Mouse (Mus musculus): ENCODE measurements around the gene Itga10.
"Not testable (repeated sequence)": the region's sequence is repeated elsewhere in the genome, so short reads cannot be mapped to it uniquely, and the experiment has no call there.

The Itga10 gene

DNA sequence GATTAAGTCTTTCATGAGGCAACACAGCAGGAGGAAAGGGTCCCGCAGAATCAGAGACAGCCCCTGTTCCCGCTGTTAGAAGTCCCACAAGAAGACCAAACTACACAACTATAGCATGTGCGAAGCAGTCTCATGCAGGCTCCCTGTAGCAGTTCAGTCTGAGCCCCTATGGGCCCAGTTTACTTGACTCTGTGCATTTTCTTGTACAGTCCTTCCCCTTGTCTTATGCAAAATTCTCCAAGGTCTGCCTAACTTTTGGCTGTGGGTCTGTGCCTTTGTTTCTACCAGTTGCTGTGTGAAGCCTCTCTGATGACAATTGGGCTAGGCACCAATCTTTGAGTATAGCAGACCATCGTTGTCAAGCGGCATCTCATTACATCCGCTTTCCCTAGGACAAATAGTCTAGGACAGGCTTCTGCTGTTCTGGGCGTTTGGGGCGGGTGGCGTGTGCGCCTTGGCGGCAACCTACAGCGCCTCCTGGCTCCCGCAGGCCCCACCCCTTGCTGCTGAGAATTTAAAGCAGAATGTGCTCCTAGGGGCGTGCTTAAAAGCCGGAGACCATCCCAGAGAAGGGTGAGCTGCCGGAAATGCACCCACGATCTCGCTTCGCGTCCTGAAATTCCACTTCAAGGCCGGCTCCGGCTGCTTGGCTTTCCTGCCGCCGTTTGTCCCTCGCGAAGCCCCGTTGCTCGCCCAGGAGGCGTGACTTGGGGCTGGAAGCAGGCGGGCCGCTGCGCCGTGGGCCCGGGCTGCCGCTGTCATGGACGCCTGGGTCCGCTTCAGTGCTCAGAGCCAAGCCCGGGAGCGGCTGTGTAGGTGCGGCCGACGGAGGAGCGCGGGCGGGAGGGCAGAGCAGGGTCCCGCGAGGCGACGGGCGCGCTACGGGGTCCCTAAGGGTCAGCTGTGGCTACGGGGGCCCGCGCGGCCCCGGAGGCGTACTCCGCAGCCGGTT is 10.2 kb upstream of the Itga10 start, which contains the start of the genes Pex11b and Gm42957:
Gene Pex11b (plus strand): TSS at position 449 of the 952 bp plus-strand sequence.
Gene Gm42957 (plus strand): TSS at position 547 of the 952 bp plus-strand sequence.
- DNase-seq (ENCODE audit: low spot score in 2 of 2): peak; percentile 90 to 93

DNA sequence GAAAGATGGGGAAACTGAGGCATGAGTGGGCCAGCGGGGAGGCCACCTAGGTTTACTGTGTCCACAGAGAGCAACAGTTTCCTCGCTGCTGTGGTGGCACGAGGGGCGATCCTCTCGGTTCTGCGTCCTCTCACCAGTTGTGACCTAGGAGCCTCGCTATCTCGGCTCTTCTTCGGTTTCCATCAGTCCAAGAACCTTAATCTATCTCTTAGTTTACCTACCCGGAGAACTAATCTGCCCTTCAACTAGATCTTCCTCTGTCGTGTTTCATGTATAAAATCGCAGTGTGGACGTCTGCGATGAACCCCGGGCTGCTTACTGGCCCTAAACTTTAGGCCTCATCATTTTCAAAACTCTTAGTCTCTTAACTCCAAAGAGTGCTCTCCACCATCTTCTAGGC is 9.5 kb upstream of the Itga10 start:
- DNase-seq (ENCODE audit: low spot score in 2 of 2): peak in 1 of 2 experiments; percentile 14

DNA sequence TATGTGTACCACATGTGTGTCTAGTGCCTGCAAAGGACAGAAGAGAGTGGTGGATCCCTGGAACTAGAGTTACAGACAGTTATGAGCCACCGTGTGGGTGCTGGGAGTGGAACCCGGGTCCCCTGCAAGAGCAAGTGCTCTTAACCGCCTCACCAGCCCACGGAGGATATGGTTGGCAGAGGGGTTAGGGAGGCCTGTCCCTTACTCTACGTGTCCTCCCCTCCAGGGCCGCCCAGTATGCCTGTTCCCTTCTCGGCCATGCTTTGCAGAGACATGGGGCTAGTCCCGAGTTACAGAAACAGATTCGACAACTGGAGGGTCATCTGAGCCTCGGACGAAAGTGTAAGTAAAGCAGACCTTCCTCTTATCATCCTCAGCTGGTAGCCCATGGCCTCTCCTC is 8.9 kb upstream of the Itga10 start:
- no peak for DNase-seq (ENCODE audit: low spot score in 2 of 2)

DNA sequence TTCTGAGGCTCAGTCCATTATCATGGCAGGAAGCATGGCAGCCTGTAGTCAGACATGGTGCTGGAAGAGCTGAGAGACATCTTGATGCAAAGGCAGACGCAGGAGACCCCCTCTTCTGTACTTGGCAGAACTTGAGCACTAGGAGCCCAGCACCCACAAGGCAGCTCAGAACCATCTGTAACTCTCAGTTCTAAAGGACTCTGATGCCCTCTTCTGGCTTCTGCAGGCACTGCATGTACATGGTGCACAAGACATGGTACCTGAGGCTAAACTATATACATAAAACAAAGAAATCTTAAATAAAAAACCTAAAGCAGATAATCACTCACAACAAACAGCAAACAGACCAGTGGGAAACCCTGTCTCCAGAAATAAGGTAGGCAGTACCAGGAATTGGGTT is 6.2 kb upstream of the Itga10 start:
- DNase-seq (ENCODE audit: low spot score in 2 of 2): peak; percentile 71 to 76

DNA sequence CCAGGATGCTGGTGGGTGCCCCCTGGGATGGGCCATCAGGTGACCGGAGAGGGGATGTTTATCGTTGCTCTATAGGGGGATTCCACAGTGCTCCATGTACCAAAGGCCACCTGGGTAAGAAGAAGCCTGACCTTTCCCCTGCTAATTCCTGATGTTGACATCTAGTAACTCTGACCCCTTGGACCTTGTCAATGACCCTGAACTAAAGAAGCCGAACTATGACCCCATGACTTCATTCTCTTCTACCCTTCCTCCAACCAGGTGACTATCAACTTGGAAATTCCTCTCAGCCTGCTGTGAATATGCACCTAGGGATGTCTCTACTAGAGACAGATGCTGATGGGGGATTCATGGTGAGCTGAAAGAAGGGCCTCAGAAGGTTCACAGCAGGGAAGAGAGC is 2.0 kb downstream of the Itga10 start:
- no peak for DNase-seq (ENCODE audit: low spot score in 2 of 2)

DNA sequence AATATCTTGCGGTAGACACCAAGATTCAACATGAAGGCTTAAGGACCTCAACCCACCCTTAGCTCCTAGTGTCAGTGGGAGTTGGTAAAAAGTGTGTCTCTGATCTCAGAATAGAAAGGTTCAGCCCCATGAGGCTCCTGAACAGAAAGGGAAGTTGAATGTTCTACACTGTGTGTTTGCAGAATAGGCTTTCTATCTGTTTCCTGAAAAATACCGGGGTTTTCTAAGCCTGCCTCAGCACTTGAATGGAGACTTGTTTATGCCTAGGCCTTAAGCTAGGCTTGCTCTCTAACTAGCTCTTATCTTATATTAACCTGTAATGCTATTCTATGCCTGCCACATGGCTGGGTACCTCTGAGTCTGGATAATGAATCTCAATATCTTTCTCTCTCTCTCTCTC is 15.5 kb downstream of the Itga10 start:
- DNase-seq (ENCODE audit: low spot score in 2 of 2): no peak

DNA sequence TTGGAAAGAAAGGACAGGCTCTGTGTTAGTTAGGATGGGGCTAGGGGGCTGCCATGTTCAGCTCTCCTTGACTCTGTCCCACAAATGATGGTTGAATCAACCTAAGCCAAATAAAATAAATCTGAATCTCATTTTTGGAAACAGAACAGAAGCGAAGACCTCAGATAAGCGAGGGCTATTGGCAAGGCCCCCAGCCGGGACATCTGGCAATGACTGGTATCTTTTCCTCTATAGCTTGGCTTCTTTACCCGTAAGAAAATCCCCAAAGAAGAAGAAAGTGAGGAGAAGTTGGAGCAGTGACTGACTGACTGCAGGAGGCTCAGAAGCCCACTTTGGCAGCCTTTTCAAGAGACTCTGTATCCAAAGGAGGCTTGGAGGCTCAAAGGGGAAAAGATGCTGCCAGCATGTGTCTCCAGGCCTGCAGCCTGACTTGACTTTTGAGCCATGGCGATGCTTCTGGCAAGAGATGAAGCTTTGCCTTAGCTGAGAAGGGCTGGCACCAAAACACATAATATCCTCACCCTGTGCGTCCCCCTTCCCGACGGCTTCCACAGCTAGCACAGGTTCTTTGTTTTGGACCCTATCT is 17.4 kb downstream of the Itga10 start:
- no peak for DNase-seq (ENCODE audit: low spot score in 2 of 2)

DNA sequence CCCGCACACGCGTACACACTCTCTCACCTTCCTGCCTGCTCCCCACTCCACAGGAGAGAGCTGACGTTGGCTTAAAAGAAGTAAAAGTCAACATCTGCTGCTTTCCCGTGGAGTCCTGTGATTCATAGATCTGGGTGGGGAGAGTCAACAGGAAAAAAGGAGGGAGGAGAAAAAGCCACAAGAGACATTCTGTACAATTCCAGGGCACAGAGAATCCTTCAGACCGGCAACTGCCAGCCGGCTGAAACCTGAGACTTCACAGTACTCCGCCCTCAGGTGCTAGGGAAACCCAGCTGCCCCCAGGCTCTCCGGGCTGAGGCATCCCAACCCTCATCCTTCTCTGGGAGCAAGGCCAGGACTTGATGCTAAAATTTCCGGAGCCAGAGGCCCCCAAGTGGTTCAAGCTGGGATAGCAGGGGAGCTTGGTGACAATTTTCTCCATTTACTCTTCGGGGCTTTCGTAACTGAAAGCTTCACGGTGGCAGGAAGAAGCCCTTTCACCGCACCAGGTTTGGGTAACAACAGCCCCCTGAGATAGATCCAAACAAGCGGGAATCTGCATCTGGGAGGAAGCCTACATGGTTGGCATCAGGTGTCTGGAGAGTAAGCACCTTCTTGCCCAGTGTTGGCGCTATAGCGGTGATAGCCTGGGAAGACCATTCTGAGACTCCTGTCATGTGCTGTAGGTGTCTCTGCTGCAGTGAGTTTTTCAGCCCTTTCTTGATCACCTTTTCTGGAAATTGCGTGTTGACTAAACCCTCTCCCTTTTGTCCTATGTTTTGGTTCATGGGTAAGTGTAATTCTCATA is 18.3 kb downstream of the Itga10 start:
- peak; percentile 92 to 94 for DNase-seq (ENCODE audit: low spot score in 2 of 2)

DNA sequence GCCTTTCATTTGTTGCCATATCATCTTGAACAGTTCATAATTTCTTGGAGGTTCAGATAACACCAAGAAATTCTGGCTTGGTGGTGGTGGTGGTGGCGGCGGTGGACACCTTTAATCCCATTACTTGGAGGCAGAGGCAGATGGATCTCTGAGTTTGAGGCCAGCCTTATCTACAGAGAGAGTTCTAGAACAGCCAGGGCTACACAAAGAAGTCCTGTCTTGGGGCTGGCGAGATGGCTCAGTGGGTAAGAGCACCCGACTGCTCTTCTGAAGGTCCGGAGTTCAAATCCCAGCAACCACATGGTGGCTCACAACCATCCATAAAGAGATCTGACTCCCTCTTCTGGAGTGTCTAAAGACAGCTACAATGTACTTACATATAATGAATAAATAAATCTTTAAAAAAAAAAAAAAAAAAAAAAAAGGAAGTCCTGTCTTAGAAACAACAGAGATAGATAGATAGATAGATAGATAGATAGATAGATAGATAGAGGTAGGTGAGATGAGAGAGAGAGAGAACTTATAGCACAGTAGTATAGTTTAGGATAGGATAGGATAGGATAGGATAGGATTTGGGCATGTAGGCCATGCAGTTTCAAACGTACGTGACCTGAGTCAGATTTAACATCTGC is 20.5 kb downstream of the Itga10 start:
- not testable (repeated sequence) for DNase-seq (ENCODE audit: low spot score in 2 of 2)

DNA sequence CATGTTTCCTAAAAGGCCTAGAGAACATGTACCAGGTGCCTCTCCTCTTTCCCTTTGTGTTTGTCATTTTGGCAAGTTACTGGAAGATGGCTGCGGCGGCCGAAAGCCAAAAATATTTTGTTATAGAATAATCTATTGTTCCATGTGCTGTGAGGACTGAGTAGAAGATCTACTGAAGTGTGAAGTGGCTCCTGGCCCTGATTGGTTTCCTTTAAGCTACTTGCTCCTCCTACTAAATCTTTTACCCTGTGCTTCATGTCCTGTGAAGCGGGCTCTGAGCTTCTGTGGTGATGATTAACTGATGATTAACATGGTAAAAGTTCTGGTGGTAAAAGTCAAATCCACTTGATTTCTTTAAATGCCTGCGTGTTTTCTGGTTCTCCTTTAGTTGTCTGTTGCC is 21.5 kb downstream of the Itga10 start:
- no peak for DNase-seq (ENCODE audit: low spot score in 2 of 2)

DNA sequence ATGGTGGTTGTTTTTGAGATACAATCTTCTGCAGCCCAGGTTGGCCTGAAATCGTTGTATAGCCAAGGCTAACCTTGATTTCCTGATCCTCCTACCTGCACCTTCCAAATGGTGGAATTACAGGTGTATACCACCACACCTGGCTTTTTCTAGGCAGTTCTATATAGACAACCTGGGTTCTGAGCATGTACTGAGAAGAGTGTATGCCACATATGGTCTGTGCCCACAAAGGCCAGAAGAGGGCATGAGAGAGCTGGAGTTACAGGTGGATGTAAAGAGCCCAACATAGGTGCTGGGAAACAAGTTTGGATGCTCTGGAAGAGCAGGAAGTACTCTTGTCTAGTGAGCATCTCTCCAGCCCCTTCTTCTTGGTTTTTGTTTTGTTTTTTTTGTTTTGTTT is 21.9 kb downstream of the Itga10 start:
- DNase-seq (ENCODE audit: low spot score in 2 of 2): no peak

DNA sequence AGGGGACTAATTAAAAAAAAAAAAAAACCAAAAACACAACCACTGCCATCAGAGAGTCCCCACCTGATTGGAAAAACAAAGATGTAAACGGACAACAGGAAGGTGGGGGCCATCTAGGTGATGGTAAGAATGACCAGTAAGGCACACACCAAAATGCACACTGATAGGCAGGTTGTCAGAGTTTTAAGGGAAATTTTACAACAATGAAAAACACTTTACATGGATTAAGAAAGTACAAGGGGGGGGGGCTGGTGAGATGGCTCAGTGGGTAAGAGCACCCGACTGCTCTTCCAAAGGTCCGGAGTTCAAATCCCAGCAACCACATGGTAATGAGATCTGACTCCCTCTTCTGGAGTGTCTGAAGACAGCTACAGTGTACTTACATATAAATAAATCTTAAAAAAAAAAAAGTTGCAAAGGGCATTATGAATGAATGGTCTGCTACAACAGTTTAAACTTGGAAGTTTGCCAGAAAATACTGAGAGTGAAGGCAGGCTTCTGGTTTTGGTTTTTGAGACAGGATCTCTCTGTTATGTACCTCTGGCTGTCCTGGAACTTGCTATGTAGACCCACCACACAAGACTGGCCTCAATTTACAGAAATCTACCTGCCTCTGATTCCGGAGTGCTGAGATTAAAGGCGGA is 23.2 kb downstream of the Itga10 start:
- no peak for DNase-seq (ENCODE audit: low spot score in 2 of 2)

DNA sequence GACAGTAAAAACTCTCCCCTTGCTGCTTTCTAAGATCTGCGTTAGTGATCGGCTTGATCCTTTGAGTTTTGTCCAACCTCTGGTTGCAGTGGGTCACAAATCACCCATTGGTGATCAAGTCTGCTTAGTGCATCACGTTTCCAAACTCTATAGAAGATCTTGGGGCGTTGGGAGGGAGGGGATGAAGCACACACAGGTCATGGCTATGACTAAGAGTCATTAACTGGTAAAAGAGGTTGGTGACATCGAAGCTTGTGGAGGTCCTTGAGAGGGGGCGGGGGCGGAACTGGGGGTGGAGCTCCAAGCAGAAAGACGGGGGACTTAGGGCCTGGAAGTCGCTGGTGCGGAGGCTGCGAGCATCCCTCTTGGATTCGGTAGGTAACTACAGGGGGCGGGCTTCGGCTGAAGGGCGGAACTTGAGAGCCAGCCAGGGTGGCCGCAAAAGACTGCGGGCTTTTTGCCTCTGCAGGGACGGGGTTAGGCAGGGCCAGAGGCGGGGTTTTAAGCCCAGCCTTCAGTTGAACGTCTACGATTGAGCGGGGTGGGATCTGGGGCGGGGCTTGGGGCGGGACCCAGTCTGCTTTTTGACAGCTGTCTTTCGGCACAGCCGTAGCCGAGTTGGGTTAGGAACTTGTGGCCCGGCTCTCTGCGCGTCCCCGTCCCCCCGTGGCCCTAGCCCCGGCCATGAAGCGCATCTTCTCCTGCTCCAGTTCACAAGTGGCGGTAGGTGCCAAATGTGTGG is 24.5 kb downstream of the Itga10 start, which contains the start of gene Ankrd35:
Gene Ankrd35 (plus strand): TSS at position 405 of the 742 bp plus-strand sequence.
- DNase-seq (ENCODE audit: low spot score in 2 of 2): peak; percentile 60 to 64

DNA sequence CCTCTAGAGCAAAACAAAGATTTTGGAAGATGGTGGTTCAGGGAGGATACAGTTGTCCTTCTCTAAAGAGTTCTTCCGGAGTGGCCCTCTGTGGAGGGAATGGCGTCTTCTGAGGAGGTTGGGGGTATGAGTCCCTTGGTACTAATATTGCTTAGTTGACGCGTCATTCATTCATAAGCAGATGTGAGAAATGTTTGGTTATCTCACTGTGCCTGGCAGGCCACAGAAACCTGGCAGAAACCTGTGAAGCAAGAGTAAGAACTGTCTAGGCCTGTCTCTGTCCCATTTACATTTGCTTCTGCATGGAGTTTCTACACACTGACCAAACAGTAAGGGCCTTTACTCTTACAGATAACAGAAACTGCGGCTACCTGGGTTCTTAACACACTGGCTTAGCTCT is 26.1 kb downstream of the Itga10 start:
- no peak for DNase-seq (ENCODE audit: low spot score in 2 of 2)

DNA sequence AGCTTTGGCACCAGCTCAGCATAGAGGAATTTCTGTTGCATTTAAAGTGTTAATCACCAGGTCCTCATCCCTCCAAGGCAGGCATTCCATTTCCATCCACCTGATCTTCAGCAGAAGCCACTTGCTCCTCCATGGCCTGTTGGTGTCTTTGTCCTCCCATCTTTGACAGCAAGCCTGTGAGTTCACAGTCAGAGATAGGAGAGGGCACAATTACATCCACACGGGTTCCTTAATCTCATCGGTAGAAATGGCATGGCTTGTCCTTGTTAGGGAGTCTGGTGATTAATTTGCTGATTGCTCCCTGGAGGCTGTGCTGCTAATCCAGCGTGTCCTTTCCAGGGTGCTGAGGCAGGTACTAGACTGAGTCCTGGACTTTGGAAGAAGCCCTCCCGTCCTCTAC is 28.1 kb downstream of the Itga10 start:
- no peak for DNase-seq (ENCODE audit: low spot score in 2 of 2)

DNA sequence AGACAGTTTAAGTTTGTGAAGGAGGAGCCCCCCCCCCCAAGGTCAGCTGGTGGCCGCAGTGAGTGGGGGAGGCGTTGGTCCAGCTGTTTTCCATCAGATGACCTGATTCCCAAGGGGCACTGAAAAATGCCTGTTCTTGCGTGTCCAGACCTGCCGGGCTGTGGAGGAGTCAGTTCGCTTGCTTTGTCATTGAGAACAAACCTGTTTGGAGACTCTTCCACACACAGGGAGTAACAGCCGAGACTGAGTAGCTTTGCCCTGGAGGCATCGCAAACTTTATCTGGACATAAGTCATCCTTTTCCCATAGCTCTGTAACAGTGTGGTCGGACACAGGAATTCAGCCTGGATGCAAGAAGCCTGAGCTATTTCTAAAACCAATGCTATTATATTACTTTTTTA is 29.1 kb downstream of the Itga10 start:
- no peak for DNase-seq (ENCODE audit: low spot score in 2 of 2)

DNA sequence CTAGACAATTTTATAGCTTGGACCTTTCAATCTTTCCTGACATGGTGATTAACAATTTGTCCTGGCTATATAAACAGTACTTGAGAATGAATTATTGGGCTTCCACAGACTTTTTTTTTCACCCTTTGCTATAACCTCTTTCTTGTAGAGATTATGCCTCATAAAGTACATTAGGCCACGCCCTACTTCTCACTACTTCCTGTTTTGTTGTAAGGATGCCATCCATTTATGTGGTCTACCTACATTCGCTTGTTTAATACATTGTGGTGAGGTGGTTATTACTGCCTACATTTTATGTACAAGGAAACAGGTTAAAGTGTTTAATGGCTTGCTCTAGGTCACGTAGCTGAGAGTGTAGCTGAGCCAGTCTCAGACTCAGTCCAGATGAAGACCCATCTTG is 29.8 kb downstream of the Itga10 start:
- no peak for DNase-seq (ENCODE audit: low spot score in 2 of 2)

DNA sequence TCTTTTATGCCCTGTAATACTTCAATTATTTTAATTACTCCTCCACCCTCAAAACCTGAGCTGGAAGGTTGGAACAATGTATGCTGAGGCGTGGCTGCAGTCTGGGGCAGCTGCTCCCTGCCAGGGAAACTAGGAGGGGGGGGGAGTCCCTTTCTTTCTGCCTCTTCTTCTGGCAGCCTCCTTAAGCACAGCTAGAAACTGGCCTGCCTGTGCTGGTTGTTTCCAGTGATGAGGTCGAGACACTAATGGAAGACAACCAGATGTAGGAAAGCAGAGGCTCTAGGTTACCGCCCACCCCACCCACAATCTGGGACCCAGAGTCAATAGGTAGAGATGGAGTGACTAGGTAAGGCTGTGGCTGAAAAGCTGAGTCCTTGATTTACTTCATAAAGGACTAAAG is 30.3 kb downstream of the Itga10 start:
- no peak for DNase-seq (ENCODE audit: low spot score in 2 of 2)

DNA sequence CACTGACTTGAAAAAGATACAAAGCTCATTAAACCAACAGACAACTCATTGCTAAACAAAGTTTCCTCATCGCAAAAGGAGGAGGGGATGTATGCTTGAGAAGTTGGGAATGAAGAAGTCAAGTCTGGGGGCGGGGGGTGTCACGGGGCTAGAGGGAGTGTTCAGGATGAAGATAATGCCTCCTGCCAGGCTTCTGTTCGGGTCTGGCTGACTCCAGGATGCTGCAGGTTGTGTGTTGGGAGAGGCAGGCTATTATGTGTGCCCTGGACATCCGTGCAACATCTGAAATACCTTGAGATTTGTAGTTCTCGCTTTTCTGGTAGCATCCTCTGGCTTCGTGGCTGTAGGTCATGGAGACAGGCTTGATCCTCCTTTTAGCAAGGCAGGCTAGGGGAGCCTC is 33.1 kb downstream of the Itga10 start:
- no peak for DNase-seq (ENCODE audit: low spot score in 2 of 2)

DNA sequence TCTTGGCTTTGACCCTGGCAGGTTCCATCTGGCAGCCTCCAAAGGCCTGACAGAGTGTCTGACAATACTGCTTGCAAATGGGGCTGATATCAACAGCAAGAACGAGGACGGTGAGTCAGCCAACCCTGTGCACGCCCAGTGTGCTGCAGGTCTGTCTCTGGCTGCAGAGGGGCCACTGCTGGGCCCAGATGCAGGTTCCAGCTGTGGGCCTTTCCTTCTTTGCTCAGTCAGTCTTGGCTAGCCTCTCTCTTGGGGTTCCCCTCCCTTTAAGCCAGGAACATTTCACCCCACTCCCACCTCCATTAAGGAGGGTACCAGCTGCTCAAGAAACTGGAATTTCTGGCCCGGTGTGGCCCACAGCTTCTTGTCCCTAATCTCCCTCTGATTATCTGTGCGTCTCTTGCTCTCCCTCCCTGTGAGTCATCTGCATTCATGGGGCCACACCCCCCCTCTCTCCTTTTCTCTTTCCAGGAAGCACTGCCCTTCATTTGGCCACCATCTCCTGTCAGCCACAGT is 33.8 kb downstream of the Itga10 start:
- no peak for DNase-seq (ENCODE audit: low spot score in 2 of 2)

All from right cerebral cortex, adult 2 months (tissue).